Mouse (Mus musculus): ENCODE measurements around the gene Fzr1.

Fzr1 gene

GRCm38 (mm10) chr10:81350351-81351063 lies 27.8 kb downstream of the Fzr1 start, which contains the start of gene Hmg20b:
Gene Hmg20b (minus strand): TSS chr10:81350480.
- peak; percentile 99 for DNase-seq

DNA sequence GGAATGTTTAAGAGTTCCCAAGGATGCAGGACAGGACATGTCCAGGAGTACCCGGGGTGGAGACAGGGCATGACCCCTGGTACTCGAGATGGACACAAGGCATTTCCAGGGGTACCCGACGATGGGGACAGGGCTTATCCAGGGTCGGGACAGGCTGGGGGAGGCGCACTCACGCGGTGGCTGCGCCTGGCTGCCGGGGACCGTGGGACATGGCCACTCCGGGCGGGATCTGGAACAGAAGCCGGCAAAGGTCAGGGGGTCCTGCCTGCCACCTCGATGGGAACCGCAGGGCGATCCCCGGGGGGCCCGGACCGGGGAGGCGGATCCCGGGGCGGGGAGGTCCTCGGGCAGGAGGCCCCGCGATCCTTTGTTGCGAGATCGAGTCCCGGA lies 28.4 kb downstream of the Fzr1 start:
- no peak for DNase-seq

DNA sequence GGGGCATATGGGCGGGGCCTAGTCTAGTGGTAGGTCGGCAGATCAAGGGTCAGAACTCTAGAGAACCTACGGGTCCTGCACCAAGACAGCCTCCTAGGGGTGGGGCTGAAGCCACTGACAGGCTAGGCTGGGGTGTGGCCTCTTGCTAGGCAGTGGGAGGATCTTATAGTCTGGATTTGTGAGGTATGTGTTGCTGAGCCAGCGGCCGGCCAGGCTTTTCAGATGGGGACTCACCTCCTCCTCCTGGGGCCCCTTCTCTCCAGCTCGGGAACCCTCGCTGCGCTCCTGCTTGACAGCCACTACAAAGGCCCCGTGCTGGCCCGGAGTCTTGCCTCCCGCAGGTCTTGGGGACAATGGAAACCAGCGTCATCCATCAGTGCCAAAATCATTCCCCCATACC lies 29.2 kb downstream of the Fzr1 start:
- peak; percentile 71 to 79 for DNase-seq

DNA sequence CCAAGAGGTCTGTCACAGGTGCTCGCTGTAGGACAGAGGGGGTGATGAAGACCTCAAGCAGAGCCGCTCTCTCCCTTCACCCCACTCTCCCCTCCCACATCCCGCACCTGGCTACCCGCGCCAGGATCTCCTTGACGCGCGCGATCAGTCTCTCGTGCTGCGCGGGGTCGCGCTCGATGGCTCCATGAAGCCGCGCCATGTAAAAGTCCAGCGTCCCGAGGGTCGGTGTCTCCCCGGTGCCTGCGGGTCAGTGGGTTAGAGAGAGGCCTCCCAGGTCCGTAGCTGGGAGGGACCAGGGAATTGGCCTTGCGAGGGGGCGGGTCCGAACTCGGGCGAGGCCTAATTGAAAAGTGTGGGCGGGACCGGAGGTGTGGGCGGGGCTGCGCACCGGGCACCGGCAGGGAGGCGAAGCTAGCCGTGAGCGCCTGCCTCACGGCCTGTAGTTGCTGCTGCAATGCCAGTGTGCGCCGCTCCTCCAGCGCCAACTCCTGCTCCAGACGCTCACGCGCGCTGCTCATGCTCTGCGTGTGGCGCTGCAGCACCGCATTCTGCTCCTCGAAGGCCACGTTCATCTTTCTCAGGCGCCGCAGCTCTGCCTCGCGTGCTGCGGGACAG lies 31.8 kb downstream of the Fzr1 start:
- DNase-seq = peak; percentile 83 to 84

DNA sequence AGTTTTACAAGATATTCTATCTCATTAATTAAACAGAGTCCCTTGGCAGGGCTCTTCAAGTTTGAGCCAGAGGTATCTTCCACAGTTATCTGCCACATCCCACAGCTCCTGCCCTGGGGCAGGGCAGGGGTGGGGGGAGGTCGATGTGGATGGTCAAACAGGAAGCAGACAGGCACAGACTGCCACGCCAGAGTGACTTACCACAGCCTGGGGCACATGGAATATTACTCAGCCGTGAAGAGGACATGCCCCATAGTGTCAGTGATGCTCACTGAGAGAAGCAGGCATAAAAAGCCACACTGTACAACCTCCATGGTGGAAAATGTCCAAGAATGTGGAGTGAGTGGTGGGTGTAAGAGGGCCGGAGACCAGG lies 33.2 kb downstream of the Fzr1 start:
- no peak for DNase-seq

- DNase-seq = no peak
These were observed 33.7 kb downstream of the Fzr1 start for GRCm38 (mm10) chr10:81344421-81345161.

DNA sequence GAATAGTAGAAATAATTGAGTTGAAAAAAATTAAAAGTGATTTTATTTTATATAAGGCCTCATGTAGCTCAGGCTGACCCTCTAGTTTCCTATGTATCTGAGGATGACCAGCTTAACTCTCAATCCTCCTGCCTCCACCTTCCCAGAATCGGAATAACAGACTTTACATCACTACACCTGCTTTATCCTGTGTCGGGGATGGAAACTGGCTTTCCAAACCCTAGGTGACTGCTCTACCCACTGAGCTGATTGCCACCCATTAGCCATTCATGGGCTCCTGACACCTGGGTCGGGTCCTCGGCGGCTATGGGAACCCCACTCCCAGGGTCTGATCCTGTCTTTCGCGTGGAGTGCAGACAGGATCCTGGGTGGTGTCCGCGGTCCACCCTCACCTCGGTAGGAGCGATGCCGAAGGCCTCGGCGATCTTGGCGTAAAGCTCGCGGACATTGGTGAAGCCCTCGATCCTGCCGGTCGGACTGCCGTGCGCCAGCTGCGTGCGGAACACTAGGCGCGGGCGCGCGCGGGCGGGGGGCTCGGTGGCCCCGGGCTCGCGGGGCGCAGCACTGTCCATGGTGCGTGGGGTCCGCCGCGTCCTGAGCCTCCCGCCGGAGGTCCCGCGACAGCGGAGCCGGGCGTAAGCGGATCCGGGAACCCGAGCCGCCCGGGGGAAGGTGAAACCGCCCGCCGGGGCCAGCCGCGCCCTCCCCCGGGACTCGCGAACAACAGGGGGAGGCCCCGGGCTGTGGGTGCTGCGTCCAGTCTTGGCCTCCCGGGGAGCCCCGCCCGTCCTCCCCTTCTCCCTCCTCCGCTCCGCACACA lies 35.4 kb downstream of the Fzr1 start, which contains the start of gene Gipc3:
Gipc3 (minus strand) TSS at position 581 of the 820 bp plus-strand sequence.
- DNase-seq = no peak

DNA sequence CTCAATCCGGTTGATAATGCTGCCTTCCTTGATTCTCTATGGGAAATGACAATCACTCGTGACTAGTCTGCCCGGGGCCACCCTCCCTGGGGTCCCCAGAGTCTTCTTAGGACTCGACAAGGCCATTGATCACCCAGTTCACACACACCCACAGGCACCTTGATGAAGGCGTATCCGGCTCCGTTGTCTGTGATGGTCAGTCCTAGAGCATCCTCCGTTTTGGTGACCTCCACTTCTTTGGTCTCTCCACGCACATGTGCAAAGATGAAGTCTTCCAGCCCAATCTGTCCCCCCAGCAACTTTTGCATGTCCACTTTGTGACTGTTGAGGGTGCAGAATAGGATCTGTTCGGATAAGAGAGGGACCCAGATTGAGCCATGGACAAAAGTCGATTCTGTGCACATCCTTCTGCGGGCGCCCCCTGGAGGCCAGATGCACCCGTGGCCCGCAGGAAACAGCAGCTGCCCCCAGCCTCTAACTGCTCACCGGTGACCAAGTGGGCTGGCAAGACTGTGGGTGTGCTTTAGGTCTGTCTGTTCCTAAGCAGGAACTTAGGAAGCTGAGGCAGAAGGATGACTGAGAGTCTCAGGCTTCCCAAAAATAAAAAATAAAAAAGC lies 36.9 kb downstream of the Fzr1 start:
- DNase-seq = peak in 1 of 2 experiments; percentile 73

DNA sequence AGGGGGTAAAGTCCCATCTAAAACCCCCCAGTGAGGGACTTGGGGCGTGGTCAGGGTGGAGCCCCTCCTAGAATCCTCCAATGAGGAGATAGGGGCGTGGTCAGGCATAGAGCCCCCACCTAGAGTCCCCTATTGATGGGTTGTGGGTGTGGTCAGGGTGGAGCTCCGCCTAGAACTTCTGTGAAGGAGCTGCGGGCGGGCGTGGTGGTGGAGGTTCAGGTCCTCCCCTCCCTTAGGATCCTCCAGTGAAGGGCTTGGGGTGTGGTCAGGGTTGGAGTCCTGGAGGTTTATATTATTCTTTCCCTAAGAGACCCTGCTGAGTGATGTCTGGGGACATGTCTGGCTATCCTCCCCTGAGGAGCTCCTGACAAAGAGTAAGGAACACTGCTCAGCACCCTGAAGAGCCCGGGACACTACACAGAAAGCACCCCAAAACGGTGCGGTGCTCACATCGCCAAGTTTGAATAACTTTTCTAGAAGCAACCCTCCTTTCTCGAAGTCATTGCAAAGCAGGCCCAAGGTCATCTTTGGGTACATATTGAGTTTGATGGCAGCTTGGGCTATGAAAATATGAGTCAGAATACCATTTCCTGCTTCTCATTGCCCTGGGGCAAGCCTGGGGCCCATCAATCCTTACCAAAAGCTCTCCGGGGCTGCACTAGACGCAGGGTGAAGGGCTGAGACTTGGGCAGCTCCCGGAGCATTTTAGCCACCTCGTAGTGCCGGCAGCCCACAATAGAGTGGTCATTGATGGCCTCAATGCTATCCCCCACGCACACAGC lies 37.6 kb downstream of the Fzr1 start:
- DNase-seq = no peak

- DNase-seq = no peak
These were observed 41.8 kb downstream of the Fzr1 start for GRCm38 (mm10) chr10:81336558-81336957.

GRCm38 (mm10) chr10:81335393-81336340 lies 42.6 kb downstream of the Fzr1 start:
- no peak for DNase-seq

- no peak for DNase-seq
These were observed 44.0 kb downstream of the Fzr1 start for GRCm38 (mm10) chr10:81334324-81334723.

- no peak for DNase-seq
These were observed 46.0 kb downstream of the Fzr1 start for GRCm38 (mm10) chr10:81332277-81332676.

DNA sequence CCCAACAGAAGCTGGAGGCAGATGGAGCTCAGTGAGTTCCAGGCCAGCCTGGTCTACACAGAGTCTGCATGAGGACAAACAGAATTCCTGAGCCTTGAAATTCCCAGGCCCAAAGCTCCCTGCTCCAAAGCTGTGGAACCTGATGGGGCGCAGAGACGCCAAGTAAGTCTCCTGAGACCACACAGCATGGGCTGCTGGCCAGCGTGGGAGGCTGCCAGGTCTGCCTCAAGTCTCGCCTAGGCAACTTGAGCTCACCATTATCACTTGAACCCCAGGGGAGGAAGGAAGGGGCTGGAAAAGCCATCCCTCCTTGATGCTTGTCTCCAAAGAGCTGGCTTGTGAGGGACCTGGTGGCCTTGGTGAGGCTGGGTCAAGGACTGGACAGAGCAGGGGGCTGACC lies 48.3 kb downstream of the Fzr1 start:
- no peak for DNase-seq

DNA sequence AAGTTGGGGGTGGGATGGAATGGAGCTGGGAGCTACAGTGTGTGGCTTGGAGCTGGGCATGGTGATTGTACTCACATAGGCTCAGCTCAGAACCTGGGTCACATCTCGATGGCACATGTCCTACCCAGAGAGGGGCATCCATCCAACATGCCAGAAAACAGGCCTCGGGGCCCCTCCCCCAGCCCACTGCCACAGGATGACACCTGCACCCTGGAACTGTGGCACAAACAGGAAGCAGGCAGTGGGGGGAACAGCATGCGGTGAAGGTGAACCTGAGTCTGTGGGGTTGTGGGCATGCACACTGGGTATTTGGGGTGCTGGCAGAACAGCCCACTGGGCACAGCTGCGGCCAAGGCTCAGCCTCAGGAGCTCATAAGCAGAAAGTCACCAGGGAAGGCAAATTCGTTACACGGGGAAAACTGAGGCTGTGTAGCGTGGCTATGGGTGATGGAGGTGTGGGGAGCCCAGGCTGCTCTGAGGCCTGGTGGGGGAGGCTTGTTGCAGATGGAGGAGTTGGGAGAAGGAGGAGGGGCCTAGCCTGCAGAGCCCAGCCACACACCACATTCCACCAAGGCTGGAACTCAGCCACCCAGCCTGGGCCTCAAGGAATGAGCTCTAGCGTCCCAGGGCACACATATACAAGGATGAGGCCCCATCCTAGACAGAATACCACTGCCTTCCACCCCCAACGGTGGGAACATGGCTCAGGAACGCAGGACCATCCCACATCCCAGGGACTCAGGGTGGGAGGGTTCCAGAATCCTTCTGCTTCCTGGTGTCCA lies 48.9 kb downstream of the Fzr1 start:
- DNase-seq = no peak

DNA sequence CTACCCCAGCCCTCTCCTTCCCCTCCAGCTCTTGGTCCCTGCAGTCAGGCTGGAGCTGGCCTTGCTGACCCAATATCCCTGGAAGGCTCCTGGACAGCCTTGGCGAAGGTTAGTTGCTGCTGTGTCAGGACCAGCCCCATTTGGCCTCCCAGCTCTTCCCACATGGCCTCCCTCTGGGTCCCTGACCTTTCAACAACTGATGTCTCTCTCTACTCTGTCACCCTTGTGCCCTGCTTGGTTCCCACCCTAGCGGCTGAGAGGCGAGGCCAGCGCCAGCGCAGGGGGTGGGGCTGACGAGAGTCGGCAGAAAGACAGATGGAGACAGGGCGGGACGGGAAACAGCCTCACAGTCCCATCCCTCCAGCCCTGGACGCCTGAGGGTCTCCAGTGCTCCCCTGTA lies 49.9 kb downstream of the Fzr1 start, which contains the start of gene Tbxa2r:
Tbxa2r (plus strand) TSS at position 346 of the 400 bp plus-strand sequence.
- no peak for DNase-seq

DNA sequence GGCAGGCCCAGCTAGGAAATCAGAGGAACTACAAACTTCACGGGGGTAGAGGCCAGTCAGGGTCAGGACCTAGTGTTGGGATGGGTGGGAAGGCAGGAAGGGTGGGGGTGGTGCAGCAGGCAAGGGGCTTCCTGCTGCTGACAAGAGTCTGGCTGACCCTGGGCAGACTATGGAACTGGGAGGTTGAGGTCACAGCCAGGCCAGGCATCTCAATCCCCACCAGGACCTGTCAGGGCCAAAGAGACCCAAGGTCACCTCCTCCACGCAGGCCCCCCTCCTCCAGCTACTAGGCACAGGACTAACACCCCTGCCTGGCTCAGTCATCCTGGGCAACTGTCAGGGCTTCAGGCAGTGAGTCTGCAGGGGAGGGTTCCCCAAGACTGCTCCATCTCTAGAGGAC lies 50.4 kb downstream of the Fzr1 start:
- DNase-seq = no peak

DNA sequence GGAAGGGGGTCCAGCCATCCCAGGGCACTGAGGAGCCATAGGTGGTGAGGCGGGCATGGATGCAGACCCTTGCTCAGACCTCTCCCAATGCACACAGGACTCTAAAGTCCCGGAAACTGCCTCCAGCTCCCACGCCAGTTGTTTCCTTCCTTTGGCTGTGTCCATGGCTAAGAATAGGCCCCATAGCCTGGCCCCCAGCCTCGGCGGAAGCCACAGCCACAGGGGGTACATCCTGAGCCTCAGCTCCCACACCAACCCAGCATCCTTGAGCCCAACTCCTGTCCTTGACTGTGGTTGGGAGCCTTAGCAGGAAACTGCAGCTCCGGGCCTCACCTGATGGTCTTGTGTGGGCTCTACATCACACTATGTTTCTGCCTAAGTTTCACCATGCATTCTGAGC lies 51.5 kb downstream of the Fzr1 start:
- no peak for DNase-seq

GRCm38 (mm10) chr10:81325781-81326180 lies 52.5 kb downstream of the Fzr1 start:
- DNase-seq = no peak

DNA sequence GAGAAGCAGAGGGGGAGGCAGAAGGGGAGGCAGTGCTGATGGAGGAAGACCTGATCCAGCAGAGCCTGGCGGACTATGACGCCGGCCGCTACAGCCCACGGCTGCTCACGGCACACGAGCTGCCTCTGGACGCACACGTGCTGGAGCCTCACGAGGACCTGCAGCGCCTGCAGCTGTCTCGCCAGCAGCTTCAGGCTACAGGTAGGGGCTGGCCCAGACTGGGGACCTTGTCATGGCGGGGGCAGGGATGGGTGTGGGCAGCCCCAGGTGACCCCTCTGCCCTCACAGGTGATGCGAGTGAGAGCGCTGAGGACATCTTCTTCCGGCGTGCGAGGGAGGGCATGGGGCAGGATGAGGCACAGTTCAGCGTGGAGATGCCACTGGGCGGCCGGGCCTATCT lies 53.1 kb downstream of the Fzr1 start:
- no peak for DNase-seq

All from kidney, adult 8-10 months (tissue).